Mouse (Mus musculus) induced T-regulatory cell, adult 2 months (primary cell): ENCODE measurements around the gene Hsf2bp.

Experiments used
- DNase-seq: peaks from one replicate; pipeline ENCODE4 v3.0.0-alpha.2; 2012; ENCODE audit warnings: low read depth

Hsf2bp gene

GRCm38 (mm10) chr17:31982326-31983190 lies 53.6 kb downstream of the Hsf2bp start:
- no peak for DNase-seq

- no peak for DNase-seq
Measured at GRCm38 (mm10) chr17:31979888-31980287, 56.3 kb downstream of the Hsf2bp start.

GRCm38 (mm10) chr17:31977131-31977530 lies 59.0 kb downstream of the Hsf2bp start:
- no peak for DNase-seq

GRCm38 (mm10) chr17:31976501-31976900 lies 59.6 kb downstream of the Hsf2bp start:
- DNase-seq = no peak

GRCm38 (mm10) chr17:31974694-31975093 lies 61.5 kb downstream of the Hsf2bp start:
- no peak for DNase-seq

GRCm38 (mm10) chr17:31973664-31974230 lies 62.4 kb downstream of the Hsf2bp start:
- no peak for DNase-seq

- DNase-seq = no peak
Measured at GRCm38 (mm10) chr17:31970890-31971289, 65.3 kb downstream of the Hsf2bp start.

GRCm38 (mm10) chr17:31968801-31969200 lies 67.3 kb downstream of the Hsf2bp start:
- DNase-seq = no peak

- DNase-seq = no peak
Measured at GRCm38 (mm10) chr17:31967311-31967710, 68.8 kb downstream of the Hsf2bp start.

GRCm38 (mm10) chr17:31966566-31966965 lies 69.6 kb downstream of the Hsf2bp start:
- DNase-seq = no peak

- DNase-seq = no peak
Measured at GRCm38 (mm10) chr17:31965623-31966022, 70.5 kb downstream of the Hsf2bp start.

- no peak for DNase-seq
Measured at GRCm38 (mm10) chr17:31962930-31963329, 73.2 kb downstream of the Hsf2bp start.

- DNase-seq = no peak
Measured at GRCm38 (mm10) chr17:31962281-31962680, 73.9 kb downstream of the Hsf2bp start.

GRCm38 (mm10) chr17:31954551-31955140 lies 81.5 kb downstream of the Hsf2bp start:
- no peak for DNase-seq

GRCm38 (mm10) chr17:31949076-31949475 lies 87.1 kb downstream of the Hsf2bp start:
- no peak for DNase-seq

GRCm38 (mm10) chr17:31946436-31946835 lies 89.7 kb downstream of the Hsf2bp start:
- DNase-seq = no peak

GRCm38 (mm10) chr17:31943881-31944539 lies 92.1 kb downstream of the Hsf2bp start:
- no peak for DNase-seq

GRCm38 (mm10) chr17:31941616-31942015 lies 94.5 kb downstream of the Hsf2bp start:
- DNase-seq = no peak

- no peak for DNase-seq
Measured at GRCm38 (mm10) chr17:31940607-31941006, 95.5 kb downstream of the Hsf2bp start.

- no peak for DNase-seq
Measured at GRCm38 (mm10) chr17:31939292-31940060, 96.7 kb downstream of the Hsf2bp start.

GRCm38 (mm10) chr17:31938539-31939260 lies 97.4 kb downstream of the Hsf2bp start:
- no peak for DNase-seq
